Mouse (Mus musculus): ENCODE measurements around the gene BC051019. TPM values are rescaled to one million over a fixed set of nuclear protein-coding genes. Genes with fewer than 3 reads are reported as not detected.

BC051019 gene
- total and polyA plus RNA-seq, 2 experiments, result not detected

DNA sequence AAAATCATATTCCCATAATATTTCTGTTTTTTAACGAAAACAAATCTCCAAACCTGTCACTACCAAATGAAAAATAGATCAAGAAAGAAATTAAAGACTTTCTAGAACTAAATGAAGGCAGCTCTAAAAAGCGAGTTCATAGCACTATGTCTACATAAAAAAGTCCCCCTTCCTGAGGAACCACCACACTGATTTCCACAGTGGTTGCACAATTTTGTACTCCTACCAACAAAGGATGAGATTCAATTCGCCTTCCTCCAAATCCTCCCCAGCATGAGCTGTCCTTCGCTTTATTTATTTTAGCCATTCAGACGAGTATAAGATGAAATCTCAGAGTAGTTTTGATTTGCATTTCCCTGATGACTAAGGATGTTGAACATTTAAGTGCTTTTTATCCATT is 57.0 kb downstream of the BC051019 start:
- H3K27ac ChIP-seq (replicated peaks; ENCODE audit: insufficient read depth, low read depth, low read length), result no peak overlapping the region
- TF ChIP-seq CTCF (IDR thresholded peaks at IDR 0.05; ENCODE audit: low read depth, low read length), result no peak
- no peak for TF ChIP-seq POLR2A (IDR thresholded peaks at IDR 0.05; ENCODE audit: extremely low read depth, insufficient read depth, low read length)
- WGBS, result 82% methylated on average over 5 of the region's 5 CpGs
- no peak overlapping the region for H3K9ac ChIP-seq (ENCODE audit: low read depth, low read length)
- no peaks in the 10 kb centered on the region for H3K79me2 ChIP-seq (ENCODE audit: control insufficient read depth, insufficient read depth, low read length)
- H3K36me3 ChIP-seq (ENCODE audit: control insufficient read depth, insufficient read depth, low read length), result no peaks in the 10 kb centered on the region
- H3K27me3 ChIP-seq (ENCODE audit: control insufficient read depth, insufficient read depth, low read length), result no peaks in the 10 kb centered on the region
- no peaks in the 10 kb centered on the region for H3K4me1 ChIP-seq (ENCODE audit: control insufficient read depth, insufficient read depth, low read length)
- no peak for DNase-seq (ENCODE audit: extremely low read depth, low read depth, low spot score)
- no peak overlapping the region for H3K4me3 ChIP-seq (ENCODE audit: insufficient read depth, low read depth, low read length)

DNA sequence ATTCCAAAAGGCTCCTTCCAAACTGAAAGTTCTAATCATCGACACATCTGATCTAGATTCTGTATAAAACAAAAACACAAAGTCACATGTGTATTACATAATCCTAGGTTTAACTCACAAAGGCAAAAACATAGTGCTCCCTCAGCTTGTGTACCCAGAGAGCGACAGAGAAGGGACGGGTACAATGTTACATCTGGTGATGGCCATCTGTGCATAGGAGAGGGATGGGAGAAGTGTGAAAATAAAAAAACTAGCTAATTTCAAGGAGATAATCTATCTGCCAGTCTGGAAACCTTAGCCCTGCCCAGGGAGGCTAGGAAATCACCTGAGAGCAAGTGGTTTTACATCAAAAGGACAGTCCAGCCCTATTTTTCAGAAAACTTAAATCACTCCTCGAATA is 61.0 kb downstream of the BC051019 start:
- H3K36me3 ChIP-seq (ENCODE audit: control insufficient read depth, insufficient read depth, low read length), result no peaks in the 10 kb centered on the region
- no peak for TF ChIP-seq CTCF (IDR thresholded peaks at IDR 0.05; ENCODE audit: low read depth, low read length)
- WGBS, result 74% methylated on average over 4 of the region's 4 CpGs

More for the DNA sequence above, 61.0 kb downstream of the BC051019 start:
- Histone ChIP-seq H3K79me2 (ENCODE audit: control insufficient read depth, insufficient read depth, low read length) (no peaks in the 10 kb centered on the region), H3K27me3 (ENCODE audit: control insufficient read depth, insufficient read depth, low read length) (no peaks in the 10 kb centered on the region), H3K9ac (ENCODE audit: low read depth, low read length) (no peak overlapping the region), H3K4me3 (ENCODE audit: insufficient read depth, low read depth, low read length) (no peak overlapping the region), H3K4me1 (ENCODE audit: control insufficient read depth, insufficient read depth, low read length) (peaks cover 5% of the 10 kb centered on the region), H3K27ac (replicated peaks; ENCODE audit: insufficient read depth, low read depth, low read length) (no peak overlapping the region)
- DNase-seq (ENCODE audit: extremely low read depth, low read depth, low spot score), result no peak

Other genes starting within 250 kb of the BC051019 start
- under 0.01 and 0.07 TPM in 2 replicates for gene Trim66, start 215.7 kb downstream of the BC051019 start, total RNA-seq (2014; rRNA removed)
- gene Trim66, start 215.7 kb downstream of the BC051019 start, polyA plus RNA-seq (2012; rRNA removed), result 0.04 and 0.06 TPM in 2 replicates
- 318 and 380 TPM in 2 replicates for gene Rpl27a, start 204.7 kb downstream of the BC051019 start, total RNA-seq (2014; rRNA removed)
- 251 and 255 TPM in 2 replicates for gene Rpl27a, start 204.7 kb downstream of the BC051019 start, polyA plus RNA-seq (2012; rRNA removed)
- 8.3 and 22.6 TPM in 2 replicates for gene St5, start 20.2 kb downstream of the BC051019 start, total RNA-seq (2014; rRNA removed)
- gene St5, start 20.2 kb downstream of the BC051019 start, polyA plus RNA-seq (2012; rRNA removed), result 36.4 and 44.1 TPM in 2 replicates
- 17.2 and 20.2 TPM in 2 replicates for gene Akip1, start 20.2 kb downstream of the BC051019 start, total RNA-seq (2014; rRNA removed)
- gene Akip1, start 20.2 kb downstream of the BC051019 start, polyA plus RNA-seq (2012; rRNA removed), result 14.0 and 15.9 TPM in 2 replicates
- gene Ascl3, start 7.9 kb upstream of the BC051019 start, total RNA-seq (2014; rRNA removed), result not detected in 2 replicates
- 0.18 TPM in 1 of 2 replicates, not detected in the other for gene Ascl3, start 7.9 kb upstream of the BC051019 start, polyA plus RNA-seq (2012; rRNA removed)
- gene Tmem9b, start 29.0 kb upstream of the BC051019 start, total RNA-seq (2014; rRNA removed), result 25.2 and 26.3 TPM in 2 replicates
- 16.5 and 18.4 TPM in 2 replicates for gene Tmem9b, start 29.0 kb upstream of the BC051019 start, polyA plus RNA-seq (2012; rRNA removed)
- gene Nrip3, start 58.2 kb upstream of the BC051019 start, total RNA-seq (2014; rRNA removed), result 0.07 TPM in 1 of 2 replicates, not detected in the other
- gene Nrip3, start 58.2 kb upstream of the BC051019 start, polyA plus RNA-seq (2012; rRNA removed), result not detected in 2 replicates
- gene Scube2, start 141.8 kb upstream of the BC051019 start, total RNA-seq (2014; rRNA removed), result under 0.01 TPM in 1 of 2 replicates, not detected in the other
- gene Scube2, start 141.8 kb upstream of the BC051019 start, polyA plus RNA-seq (2012; rRNA removed), result not detected in 2 replicates
- gene Dennd5a, start 236.6 kb upstream of the BC051019 start, total RNA-seq (2014; rRNA removed), result 25.5 and 26.2 TPM in 2 replicates
- gene Dennd5a, start 236.6 kb upstream of the BC051019 start, polyA plus RNA-seq (2012; rRNA removed), result 17.4 and 24.1 TPM in 2 replicates